Mouse (Mus musculus): ENCODE measurements around the gene Ric3. TPM values are rescaled to one million over a fixed set of nuclear protein-coding genes. Genes with fewer than 3 reads are reported as not detected.

Ric3 gene
- total RNA-seq, 2 experiments from 2014 or later: 52.7 to 56.1 TPM

- no peak for DNase-seq (ENCODE audit: low spot score in 2 of 2)
These were observed 23.6 kb downstream of the Ric3 start for GRCm38 (mm10) chr7:109059536-109059935.

DNA sequence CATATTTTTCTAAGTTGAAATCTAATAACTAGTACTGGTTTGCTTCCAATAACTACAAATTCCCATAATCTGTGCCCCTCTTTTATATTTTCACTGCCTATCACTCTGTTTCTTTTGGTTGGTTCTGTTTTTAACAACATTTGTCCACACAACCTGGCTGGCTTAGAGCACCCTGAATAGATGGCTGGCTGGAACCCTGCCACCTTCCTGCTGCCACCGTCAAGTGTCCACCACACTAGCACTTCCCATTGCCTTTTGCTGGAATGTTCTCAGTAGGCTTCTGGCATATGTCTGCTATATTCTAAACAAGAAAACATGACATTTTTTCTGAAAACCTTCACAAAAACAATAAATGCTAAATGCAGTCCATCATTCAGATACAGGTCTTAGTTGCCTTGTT is 32.3 kb downstream of the Ric3 start:
- no peak for DNase-seq (ENCODE audit: low spot score in 2 of 2)

DNA sequence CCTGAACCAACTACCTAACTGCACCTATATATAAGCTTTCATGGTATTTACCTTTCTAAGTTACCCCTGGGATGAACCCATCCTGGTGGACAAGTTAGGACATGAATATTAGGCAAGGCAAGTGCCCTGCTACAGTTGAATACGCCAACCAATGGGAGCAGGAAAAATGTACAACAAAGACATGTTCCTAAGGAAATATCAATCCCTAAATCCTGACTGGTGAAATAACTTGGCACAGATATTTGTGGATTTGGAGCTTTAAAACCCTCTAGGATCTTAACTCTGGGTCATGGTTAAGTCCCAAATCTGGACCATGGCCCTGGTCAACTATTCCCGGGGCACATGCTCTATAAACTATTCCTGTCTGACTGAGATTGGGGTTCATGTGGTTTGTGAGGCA is 37.3 kb downstream of the Ric3 start:
- DNase-seq (ENCODE audit: low spot score in 2 of 2): no peak

DNA sequence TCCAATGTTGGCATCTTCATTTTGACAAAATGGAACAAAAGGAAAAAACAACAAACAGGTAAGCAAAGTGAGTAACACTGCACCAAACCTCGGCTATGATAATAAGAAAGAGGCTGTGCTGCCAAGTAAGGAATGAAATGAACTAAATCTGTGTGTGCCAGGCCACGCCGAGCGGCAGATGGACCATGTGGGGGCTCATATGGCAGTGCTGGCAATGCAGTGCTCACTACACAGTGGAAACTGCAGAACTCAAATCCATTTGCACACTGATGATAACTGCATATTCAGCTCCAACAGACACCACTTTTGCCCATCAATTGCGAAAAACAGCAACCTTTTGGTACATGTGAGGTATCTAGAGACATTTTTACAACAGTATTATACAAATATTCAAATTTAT is 43.7 kb downstream of the Ric3 start:
- no peak for DNase-seq (ENCODE audit: low spot score in 2 of 2)

GRCm38 (mm10) chr7:109038987-109039386 is 44.1 kb downstream of the Ric3 start:
- no peak for DNase-seq (ENCODE audit: low spot score in 2 of 2)

DNA sequence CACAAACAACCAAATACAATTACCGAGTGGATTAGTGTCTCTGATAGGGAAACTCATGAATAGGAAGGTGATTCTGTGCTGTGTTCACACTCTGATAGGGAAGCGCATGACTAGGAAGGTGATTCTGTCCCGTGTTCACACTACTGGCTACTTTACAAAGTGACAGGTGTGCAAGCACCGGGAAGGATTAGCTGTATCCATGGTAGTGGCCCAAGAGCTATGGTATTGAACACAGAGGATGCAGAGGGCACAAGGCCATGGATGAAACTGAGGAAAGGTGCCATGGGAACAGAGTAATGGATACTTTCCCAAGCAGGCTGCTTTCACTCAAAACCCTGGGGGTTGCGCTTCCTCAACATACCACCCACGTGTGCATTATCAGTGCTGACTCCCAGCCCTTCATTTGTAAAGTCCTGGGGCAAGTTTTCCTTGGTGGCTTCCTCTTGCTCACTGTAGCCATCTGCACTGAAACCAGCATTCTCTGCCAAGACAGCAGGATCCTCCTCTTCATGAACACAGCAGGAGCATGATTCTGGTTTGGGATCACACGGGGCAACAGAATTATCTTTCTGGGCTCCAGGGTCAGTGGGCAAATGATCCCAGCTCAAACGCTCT is 44.9 kb downstream of the Ric3 start:
- DNase-seq (ENCODE audit: low spot score in 2 of 2): no peak

DNA sequence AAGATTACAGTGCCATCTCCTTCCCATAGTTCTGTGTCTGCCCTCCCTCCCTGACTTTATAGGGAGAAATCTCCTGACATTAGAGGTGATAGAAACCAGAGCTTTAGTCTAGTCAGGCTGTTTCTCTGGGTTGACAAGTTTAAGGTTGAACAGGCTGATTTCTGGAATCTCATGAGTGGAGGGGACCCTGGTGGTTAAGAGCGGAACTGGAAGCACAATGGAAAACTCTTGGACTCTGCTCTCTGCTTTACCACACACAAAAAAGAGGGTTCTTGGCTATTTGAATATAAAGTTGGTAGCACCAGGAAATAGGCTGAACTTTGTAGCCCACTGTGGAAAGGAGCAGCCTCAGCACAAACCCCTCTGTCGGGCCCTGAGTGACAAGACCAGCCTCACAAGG is 51.1 kb downstream of the Ric3 start:
- DNase-seq (ENCODE audit: low spot score in 2 of 2): no peak

DNA sequence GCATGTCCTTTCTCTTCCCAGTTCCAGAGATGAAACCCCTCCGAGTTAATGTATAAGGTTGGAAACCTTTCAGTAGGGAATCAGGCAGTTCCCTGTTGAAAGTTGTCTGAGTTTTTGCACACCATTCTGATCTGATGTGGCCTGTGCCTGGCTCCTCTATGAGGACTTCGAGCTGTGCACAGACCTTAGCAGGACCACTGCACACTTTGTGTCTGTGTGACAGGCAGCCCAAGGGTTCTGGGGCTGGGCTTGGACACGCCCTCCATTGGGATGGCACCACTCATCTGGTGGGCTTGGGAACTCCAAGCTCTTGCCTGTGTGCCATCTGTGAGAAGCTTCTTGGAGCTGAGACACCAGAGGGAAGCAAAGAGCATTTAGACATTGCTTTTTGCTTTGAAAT is 51.8 kb downstream of the Ric3 start:
- DNase-seq (ENCODE audit: low spot score in 2 of 2): no peak

- no peak for DNase-seq (ENCODE audit: low spot score in 2 of 2)
These were observed 53.1 kb downstream of the Ric3 start for GRCm38 (mm10) chr7:109029961-109030465.

DNA sequence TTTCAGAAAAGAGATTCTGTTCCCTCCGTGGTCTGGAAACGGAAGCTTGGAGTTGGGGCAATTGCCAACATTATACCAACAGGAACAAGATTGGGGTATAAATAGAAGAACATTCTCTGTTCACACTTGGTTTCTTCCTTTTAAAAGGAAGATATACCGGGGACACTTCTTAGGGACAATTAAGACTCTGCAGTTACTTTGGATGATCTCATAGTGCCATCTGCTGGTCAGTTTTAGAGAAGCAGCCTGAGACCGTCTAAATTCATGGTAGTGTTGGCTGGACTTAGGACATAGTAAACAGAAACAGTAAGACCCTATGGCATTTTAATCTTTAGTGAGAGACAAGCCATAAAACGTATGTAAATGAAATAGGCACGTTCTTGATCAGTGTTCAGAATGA is 54.9 kb downstream of the Ric3 start:
- peak; percentile 47 to 61 for DNase-seq (ENCODE audit: low spot score in 2 of 2)

- DNase-seq (ENCODE audit: low spot score in 2 of 2): peak in 1 of 2 experiments; percentile 16
These were observed 55.4 kb downstream of the Ric3 start for GRCm38 (mm10) chr7:109027721-109028120.

- DNase-seq (ENCODE audit: low spot score in 2 of 2): peak in 1 of 2 experiments; percentile 14
These were observed 56.2 kb downstream of the Ric3 start for GRCm38 (mm10) chr7:109026976-109027375.

GRCm38 (mm10) chr7:109025743-109026142 is 57.4 kb downstream of the Ric3 start:
- no peak for DNase-seq (ENCODE audit: low spot score in 2 of 2)

GRCm38 (mm10) chr7:109021428-109021827 is 61.7 kb downstream of the Ric3 start:
- DNase-seq (ENCODE audit: low spot score in 2 of 2): peak; percentile 57 to 71

DNA sequence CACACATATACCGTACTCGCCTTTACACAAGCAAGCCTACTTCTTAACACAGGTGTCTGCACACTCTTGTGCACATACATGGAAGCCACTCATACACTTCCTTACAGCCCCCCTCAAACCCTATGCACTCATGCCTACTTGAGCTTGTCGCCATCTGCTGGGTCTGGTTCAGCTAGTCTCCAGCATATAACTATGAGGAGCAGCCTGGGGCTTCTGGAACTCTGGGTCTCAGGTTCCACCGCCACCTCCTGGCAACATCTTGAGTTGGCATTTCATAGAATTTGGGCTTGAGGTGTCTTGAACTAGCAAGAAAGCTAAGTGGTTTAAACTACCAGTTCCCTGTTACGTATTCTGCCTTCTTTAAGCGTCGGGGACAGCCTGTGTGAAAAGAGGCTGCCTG is 63.9 kb downstream of the Ric3 start:
- DNase-seq (ENCODE audit: low spot score in 2 of 2): no peak

GRCm38 (mm10) chr7:109016378-109016923 is 66.7 kb downstream of the Ric3 start:
- DNase-seq (ENCODE audit: low spot score in 2 of 2): no peak

- DNase-seq (ENCODE audit: low spot score in 2 of 2): no peak
These were observed 68.3 kb downstream of the Ric3 start for GRCm38 (mm10) chr7:109014851-109015250.

GRCm38 (mm10) chr7:109012998-109013625 is 70.0 kb downstream of the Ric3 start:
- no peak for DNase-seq (ENCODE audit: low spot score in 2 of 2)

GRCm38 (mm10) chr7:109012575-109012974 is 70.6 kb downstream of the Ric3 start:
- DNase-seq (ENCODE audit: low spot score in 2 of 2): no peak

DNA sequence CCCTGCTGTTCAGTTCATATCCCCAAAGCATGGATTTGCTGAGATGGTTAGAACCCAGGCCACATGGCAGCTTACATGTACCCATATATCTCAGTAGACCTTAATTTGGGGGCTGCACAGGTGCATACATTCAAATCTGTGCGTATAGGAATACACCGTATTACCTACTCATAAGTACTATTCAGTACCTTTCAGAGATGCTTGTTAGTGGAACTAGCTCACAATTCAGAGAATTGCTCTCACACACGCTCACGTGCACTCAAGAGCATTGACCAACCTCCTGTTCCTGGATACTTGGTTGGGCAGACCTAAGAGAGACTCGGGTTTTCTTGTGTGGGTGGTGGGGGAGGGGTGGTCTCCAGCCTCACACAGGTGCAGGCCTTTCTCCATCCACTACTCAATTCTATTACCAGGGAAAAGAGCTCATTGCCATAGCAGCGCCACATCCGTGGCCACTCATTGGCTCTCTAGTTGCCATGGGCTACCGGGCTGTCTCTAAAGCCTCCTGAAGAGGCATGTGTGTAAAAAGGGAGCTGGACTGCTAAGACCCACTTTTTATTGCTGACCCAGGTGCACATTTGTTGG is 71.4 kb downstream of the Ric3 start:
- DNase-seq (ENCODE audit: low spot score in 2 of 2): no peak

DNA sequence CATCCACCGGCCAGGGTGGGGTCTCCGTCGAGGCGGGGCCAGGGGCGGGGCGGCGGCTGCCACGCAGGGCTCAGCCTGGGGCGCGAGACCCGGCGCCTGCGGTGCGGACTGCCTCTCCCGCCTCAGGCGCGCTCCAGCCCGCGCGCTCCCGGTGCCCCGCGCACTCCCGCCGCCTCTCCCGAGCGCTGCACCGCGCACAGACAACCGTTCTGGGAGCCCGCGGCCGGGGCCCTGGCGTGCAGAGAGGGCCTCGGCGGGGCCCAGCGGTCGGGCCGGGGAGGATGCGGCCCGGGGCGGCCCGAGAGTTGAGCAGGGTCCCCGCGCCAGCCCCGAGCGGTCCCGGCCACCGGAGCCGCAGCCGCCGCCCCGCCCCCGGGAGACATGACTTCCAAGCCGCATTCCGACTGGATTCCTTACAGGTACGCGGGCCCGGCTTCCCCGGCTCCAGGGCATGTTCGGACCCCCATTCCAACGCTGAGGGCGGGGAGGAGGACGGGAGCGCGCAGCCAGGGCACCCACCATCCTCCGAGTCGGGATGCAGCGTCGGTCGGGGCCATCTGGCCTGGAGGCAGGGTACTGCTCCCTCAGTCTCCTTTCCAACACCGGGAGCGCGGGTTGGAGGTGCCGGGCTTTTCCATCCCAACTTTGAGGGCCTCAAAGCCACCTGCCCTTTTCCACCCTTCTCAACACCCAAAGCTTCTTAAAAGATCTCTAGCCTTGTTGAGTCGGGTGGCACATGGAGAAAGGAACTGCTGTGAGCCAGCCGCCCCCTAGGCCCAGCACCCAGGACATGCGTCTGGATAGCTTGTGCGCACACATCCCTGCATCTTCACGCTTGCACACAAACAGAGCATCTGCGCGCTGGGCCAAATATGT is 72.2 kb downstream of the Ric3 start:
- no peak for DNase-seq (ENCODE audit: low spot score in 2 of 2)
